Mouse (Mus musculus) left cerebral cortex, adult 9 months (tissue): ENCODE measurements at regions not wholly inside any gene's neighbourhood (a gene's known extent, or its start where the extent isn't known, plus 50 kb on each side); places are given as distances from the start of the nearest gene placed in this dataset.

Experiments
- DNase-seq, 2 experiments: peaks; one replicate each; pipeline ENCODE4 v3.0.0; 2022; ENCODE audit warnings: low spot score in 2 of 2

DNA sequence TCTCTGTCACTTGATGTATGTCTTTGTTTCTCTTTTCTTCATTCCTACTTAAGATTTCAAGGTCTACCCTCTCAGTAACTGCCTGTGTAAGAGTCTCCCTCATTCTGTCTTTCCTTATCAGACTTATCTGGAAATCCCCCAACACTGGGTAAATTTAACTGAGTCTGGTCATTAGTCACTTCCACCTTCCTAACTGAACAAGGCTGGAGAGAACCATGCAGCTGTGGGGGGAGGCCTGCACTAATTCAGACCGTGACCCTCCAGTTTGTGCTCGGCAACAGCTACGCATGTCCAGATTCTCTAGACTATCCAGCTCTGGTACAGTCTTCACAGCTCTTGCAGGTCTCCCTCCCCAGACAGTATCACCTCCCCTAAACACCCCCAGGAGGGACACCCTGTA, 103.3 kb downstream of the Prox1 start:
- no peak for DNase-seq

DNA sequence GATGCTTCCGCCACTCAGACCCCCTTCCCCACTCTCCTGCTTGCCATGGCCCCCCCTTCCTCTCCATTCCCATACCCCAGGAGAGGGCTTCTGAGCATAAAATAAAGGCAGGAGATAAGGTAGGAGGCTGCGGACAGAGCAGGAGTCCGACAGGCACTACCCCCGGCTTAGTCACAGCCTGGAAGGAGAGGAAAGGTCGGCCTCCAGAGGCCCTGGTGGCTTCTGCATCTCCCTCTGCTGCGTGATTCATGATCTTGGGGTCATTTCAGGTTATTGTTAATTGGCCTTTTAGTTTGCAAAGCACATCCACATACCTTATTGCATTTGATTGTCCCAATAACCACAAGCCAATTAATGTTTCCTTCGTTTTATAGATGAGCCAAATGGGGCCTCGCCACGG, 104.1 kb downstream of the Prox1 start:
- no peak for DNase-seq

DNA sequence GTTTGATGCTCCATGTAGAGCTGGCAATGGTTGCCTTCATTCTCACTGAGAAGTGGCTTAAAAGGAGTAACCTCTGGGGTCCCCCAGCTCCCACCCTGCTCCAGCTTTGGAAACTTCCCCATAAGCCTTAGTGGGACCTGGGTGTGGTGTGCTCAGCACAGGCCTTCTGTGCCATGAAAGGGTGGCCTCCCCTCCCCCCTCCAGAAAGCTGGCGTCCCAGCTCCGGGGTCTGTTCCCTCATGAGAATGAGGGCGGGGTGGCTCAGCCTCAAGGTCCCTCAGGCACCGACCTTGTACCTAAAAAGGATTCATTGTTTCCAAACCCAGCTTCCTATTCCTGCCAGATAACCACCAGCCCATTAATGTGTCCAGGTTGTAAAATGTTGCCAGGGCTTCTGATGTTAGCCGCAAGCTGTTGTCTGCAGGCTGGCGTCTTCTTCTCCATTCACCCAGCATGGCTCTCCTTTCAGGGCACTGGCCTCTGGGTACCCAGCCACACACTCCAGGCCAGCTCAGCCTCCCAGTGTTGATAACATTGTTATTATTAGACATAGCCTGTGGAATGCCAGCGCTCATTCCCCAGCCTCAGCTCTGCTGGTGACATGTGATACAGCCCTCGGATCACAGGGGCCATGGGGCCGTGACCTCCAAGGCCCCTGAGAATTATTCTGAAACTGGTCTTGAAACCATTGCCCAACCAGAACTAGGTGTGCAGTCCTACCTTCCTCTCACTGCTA, 108.8 kb downstream of the Prox1 start:
- no peak for DNase-seq

DNA sequence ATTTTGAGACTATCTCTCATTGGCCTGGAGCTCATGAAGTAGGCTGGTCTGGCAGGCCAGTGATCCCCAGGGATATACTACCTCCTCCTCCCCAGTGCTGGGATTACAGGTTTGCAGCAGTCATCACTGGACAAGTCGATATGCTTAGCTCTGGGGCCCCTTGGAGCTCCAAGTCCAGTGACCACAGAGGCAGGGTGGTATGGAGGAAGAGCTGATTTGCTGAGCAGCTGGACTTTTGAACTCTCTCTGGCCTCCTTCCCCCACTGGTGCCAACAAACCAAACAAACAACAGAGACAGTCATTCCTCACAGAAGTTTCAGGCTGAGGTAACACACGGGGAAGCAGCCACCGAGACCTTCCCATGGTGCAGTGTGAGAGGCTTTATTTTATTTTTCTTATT, 111.5 kb downstream of the Prox1 start:
- no peak for DNase-seq

DNA sequence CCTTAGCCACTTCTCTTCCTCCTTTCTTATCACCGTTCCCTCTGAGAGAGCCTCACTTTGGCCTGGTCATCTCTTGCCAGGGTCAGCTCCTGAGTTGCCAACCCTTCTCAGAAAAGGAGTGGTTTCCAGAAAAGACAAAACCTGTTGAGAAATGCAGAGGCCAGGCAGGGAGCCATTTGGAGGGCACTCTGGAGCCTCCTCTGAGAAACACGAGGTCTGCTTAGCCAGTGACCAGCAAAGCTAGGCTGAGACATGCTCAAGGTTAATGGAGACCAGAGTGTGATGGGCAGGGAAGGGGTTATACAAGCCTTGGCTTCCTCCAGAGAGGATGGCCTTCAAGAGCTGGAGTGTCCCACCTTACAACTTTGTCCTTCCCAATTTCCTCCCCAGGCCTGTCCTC, 113.6 kb downstream of the Prox1 start:
- DNase-seq: no peak

DNA sequence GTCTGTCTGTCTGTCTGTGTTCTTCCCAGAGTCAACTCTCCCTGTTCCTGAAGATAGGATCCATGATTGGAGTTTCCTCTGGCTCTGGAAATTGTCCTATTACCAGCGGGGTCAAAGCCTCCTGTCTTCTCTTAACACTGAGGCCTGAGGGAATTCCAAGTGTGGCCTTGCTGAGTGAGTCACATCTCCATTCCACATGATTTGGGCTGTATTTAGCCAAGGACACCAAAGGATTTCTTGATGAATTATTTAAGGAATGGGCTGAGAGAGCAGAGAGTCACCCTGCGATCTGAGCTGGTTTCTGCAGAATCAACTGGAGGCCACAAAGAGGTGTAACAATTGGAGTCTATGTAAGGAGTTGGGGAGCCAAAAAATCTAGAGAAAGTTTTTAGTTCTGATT, 118.6 kb downstream of the Prox1 start:
- DNase-seq: no peak

DNA sequence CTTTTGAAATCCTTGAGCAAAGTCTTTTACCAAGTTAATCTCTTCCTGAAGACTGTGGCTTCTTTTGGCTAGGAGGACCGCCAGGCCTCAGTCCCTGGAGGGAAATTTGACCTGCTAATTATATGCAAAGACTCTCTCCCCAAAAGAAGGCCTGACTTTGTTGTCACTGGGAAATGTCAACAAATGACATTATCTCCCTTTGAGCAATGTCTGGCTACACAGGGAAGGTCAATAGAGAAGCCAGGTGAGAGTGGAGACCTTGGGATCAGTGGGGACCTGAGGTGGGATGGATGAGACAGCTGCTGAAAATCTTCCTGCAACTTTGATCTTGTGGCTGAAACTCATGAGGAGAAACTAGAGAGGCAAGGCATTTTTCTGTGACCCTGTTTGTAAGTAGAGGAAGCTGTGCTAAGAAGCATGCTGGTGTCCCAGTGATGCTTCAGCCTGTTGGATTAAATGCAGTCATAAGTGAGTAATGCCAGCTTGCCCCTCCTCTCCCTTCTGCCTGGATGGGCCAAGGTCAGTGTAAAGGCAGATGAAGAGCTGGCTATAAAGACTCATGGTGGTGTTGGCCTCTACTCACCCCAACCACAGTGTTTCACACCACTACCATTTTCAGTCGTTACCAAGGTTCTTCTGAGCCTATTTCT, 121.9 kb downstream of the Prox1 start:
- no peak for DNase-seq

DNA sequence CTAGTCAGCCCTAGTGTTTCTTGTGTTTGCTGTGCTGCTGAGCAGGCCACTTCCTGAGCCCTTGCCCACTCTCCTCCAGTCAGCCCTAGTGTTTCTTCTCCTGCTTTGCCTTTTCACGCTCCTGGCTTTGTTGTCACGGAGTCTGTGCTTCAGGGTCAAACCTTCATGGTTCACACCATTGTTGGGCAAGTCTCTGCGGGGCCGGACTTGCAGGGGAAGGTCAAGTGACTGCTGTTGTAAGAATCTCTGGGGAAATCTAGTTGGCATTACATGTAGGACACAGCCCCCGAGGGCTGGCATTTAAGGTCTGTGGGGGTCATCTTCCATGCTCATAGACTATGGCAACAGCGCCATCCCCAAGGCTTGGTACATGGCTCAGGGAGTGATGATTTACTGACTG, 123.3 kb downstream of the Prox1 start:
- DNase-seq: no peak

DNA sequence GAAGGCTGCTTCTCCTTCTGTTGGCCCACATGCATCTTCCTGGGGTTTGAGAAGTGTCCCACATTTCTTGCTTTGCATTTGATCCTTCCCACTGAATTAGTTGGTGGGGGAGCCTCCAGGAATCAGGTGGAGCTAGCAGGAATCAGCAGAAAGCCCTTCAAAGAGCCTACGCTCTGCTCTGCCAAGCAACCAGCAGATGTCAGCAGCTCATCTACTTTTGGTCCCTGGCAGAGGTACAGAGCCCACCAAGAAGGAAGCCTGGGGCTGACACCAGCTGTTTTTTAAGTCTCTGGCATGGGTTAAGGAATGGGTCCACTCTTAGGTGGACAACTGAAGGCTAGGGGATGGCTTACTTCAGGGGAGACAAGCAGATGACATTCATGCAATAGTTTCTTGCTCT, 123.6 kb upstream of the Smyd2 start:
- peak in 1 of 2 experiments; percentile 14 for DNase-seq

DNA sequence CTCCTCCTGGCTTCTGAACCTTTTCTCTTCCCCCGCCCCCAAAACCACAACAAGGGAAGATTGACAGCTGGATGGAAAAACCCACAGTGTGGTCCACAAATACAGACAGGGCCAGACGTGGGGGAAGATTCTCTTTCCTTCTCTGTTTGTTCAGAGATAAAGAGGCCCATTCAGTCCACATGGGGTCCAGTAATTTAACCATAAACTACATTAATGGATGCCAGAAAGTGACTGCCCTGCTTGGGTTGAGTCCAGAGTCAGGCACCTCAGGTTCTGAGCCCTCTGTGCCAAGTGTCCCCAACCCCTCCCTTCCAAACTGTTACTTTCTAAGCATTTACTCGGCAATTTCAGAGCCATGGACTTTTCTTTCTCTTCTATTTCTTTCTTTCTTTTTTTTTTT, 121.9 kb upstream of the Smyd2 start:
- no peak for DNase-seq

DNA sequence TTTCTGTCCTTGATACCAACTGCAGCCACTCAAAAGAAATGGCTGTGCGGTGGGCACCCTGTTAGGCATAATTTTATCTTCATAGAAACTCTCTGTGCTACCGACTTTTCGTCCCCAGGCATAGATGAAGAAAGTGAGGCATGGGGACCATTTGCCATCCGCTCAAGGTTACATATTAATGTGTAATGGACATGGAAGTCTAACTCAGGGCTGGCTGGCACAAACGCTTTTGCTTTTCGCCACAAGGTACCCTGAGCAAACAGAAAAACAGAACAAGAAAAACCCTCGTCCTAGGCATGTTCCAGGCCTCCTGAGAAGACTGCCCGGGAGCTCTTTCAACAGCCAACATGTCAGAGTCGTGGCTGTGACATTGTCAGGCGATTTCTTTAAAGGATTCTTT, 121.0 kb upstream of the Smyd2 start:
- no peak for DNase-seq

DNA sequence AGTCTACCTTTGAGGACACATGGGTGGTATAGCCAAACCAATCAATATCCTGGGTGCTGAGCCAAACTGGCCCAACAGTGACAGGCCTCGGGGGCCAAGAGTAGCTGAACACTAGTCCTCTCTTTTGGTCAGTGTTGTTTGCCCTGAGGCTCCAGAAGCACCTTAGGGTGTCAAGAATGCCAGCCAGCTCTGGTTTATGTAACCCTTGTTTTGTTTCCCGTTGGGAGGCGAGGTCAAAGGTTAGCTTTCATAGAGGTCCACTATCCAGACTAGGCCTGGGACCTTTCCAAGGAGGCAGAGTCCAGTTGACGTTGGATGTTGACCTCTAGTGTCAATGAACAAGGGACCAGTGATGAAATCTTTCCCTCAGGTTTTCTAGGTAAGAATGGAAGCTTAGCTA, 120.0 kb upstream of the Smyd2 start:
- DNase-seq: no peak

DNA sequence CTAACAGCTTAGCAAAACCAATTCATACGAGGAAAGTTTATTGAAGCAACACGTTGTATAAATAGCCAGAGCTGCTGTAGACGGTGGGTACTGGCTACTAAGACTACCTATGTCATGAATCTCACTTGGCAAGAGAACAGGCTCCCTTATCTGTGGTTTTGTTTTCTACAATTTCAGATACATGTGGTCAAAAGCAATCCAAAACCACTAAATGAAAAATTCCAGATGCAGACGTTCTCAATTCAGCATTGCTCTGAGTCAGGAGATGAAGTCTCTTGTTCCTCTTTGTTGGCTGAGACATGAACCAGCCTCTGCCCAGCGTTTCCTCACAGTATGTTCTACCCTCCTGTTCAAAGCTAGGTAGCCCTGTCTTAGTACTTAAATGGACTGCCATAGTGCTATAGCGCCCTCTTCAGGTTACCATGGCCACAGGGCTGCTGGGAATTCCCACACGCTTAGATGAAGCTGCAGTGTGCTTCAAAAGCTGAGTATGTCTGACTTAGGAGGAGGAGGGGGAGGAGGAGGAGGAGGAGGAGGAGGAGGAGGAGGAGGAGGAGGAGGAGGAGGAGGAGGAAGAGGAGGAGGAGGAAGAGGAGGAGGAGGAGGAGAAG, 119.0 kb upstream of the Smyd2 start:
- no peak for DNase-seq

DNA sequence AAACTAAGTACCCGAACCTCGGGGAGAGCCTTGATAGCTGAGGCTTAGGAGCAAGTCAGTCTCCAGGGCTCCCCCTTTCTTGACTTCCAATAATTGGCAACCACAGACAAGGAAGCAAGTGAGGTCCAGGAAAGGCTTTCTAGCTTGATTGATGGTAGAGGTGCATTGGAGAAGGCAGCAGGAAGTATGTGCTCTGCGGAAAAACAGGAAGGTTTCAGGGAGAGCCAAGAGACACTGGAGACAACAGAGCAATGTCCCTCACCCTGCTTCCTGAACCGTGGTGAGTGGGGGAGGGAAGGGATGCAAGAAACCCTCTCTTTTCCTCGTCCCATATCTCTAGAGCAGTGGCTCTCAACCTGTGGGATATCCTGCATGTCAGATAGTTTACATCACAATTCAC, 115.9 kb upstream of the Smyd2 start:
- DNase-seq: no peak

DNA sequence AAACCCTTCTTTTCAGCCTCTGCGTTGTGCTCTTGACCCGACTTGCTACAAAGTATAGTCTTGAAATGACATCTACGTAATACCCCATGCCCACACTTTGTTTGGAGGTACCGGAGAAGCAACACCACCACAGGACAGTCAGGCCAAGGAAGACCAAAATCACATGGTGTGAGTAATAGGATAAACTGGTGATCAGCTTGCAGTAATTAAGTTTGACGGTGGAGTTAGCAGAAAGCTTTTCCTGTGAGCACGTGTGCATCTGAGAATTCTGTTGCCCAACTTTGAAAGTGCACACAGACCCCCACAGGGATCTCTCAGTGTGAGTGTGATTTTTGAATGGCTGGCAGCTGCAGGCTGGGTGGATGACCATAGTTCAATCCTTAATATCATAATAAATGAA, 114.6 kb upstream of the Smyd2 start:
- DNase-seq: no peak

DNA sequence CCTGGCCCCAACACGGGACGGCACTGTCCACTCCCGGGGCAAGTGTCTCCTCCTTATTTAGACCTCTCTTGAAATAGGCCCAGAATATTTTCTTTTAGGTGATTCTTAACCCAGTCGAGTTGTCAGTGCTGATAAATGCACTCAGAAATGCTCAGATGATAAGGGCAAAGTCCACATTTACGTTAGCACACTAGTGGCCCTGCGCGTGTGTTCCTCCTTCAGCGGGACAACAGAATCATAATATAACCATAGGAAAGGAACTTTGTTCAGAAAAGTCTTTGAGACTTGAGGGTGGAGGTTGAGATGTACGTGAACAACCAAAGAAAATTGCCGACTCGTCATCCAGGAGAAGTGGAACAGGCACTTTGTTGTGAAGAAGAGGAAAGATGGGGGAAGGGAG, 113.8 kb upstream of the Smyd2 start:
- no peak for DNase-seq

DNA sequence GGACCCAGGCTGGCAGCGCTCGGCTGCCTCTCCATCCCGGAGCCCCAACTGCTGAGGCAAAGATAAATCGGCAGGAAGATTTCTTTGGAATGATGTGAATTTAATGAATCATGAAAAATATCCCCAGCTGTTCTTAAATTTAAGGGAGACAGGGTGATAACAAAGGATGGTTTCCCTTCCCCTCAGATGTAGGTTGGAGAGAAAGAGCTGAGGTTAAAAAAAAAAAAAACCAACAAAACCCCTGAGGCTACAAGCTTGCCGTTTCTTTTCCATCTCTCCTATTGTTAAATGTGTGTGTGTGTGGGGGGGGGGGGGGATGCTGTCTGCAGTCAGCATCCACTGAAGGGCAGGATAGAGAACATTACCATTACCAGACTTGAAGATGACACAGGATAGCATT, 111.9 kb upstream of the Smyd2 start:
- no peak for DNase-seq

DNA sequence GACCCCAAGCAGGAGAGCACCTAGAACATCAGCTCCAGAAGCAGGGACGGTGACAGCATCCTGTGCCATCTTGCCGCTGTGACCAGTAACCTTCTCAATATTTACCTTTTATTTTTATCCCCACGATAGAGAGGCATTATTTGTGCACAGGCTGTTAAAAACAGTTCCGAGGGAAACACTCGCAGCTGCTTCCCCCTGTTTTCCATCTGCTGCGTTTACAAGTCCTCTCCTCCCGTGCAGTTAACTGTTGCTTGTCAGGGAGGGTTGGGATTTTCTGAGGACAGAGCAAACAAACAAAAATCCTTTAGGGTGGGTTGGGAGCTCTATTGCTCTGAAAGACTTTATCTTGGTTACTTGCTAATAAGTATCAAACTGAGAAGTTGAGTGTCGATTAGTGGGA, 105.4 kb upstream of the Smyd2 start:
- DNase-seq: no peak

DNA sequence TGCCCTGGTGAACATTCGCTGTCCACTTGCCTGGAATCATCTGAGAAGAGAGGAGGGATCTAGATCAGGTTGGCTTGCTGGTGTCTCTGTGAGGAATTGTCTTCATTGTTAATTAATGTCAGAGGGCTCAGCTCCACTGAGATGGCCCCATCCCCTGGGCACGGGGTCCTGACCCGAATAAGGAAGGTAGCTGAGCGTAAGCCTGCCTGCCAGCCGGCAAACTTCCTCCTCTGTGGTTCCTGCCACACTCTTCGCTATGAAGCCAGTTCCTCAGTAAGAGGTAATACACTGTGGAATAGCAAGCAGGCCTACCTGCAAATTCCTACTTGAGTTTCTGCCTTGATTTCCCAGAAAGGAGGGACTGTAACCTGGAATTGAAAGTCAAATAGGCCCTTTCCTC, 87.3 kb upstream of the Smyd2 start:
- DNase-seq: no peak

DNA sequence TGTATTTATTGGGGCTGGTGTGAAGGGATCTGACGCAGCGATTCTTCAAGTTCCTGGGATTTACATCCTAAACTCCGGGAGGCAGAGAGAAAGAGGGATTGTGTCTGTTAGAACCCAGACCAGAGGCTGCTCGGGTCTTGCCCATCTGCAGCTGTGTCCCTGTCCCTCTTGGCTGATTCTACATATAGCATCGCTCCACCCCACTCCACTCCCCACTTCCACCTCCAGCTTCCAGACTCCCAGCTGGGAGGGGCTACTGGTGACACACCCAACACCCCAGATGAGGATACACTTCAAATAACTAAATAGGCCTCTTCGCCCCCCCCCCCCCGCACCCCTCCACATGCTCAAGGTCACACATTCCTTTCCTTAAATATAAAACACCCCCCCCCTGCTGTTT, 85.1 kb upstream of the Smyd2 start:
- no peak for DNase-seq

DNA sequence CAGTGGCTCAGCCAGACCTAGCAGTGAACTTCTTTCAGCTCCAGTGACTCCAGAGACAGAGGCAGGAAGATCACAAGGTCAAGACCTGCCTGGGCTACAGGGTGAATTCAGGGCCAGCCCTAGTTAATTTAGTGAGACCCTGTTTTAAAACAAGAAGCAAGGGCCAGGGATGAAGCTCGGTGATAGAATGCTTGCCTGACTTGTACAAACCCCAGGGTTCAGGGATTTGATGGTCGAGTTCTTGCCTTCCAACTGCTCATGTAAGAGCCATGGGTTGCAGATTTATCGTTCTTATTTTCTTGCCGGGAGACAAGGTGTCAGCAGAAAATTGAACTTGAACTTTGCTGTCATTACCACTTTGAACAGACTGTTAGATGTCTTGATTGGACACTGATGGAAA, 78.9 kb upstream of the Smyd2 start:
- DNase-seq: no peak

DNA sequence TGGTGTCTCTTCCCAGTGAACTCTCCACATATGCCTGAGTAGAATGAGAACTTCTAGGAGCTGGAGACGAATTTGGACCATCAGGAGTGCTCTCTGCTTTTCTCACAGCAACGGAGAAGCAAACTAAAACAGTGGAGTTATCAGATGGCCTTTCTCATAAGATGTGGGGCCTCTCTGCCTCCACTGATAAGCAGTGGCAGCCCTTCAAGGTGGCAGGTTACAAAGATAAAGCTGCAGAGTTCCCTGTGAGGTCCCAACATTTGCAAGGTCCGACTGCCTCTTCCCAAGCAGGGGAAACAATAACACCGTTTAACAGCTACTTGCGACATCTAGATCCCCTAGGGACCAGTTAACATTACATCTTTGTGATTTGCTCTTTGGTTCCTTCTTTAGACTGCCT, 71.5 kb upstream of the Smyd2 start:
- no peak for DNase-seq

DNA sequence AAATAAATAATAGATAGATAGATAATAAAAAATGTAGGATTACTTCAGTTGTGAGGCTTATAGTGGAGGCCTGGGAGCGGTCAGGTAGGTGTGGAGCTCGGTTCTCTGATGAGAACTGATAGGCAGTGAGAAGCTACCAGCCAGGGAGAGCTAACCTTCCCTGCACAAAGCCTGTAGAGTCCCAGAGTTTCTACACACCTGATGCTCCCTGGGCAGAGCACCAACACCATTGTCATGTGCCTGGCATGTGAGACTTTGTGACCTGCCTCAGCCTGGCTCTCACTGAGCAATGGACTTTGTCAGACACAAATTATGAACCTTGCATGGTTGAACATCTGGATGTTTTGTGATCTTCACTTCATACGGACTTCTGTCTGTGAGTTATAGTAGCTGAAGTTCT, 71.1 kb upstream of the Smyd2 start:
- no peak for DNase-seq

DNA sequence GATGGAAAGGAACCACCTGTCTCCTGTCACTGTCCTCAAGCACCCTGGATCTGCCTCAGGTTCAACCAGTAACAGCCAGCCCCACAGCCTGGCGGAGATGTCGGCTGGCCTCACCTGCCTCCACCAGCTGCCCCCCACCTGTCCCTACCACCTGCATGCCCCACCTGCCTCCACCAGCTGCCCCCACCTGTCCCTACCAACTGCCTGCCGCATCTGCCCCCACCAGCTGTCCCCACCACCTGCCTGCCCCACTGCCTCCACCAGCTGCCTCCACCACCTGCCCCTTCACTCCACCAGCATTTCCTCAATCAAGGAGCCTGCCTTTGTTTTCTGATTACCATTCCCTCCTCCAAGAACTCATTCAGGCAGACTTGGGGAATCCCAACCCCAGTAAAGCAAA, 68.9 kb upstream of the Smyd2 start:
- DNase-seq: no peak
